Mouse (Mus musculus) Patski (cell line): Measurements from ENCODE around the gene Tpmt. TPM values are rescaled to one million over a fixed set of nuclear protein-coding genes. Genes with fewer than 3 reads are reported as not detected.

ENCODE experiments used
- ATAC-seq: fragments of 100-300 bp; one replicate; pipeline ENCODE4 v1.8.0; 2021
- CTCF ChIA-PET: fragments of 350-600 bp; sonication (Branson Sonifier 250); formaldehyde crosslinking; loops from one replicate; lab custom pipeline; 2022; ENCODE audit warnings: inconsistent platforms; lab: Charles Lee
- POLR2A ChIA-PET: fragments of 350-600 bp; sonication (Branson Sonifier 250); formaldehyde crosslinking; loops from one replicate; lab custom pipeline; 2022; ENCODE audit warnings: antibody characterized with exemption, inconsistent platforms; lab: Charles Lee
- DNase-seq: peaks from one replicate; pipeline ENCODE4 v3.0.0-alpha.2; 2011; ENCODE audit warnings: low read depth, low spot score
- H3K27me3 ChIP-seq: fragments of 371-371 bp; one replicate; pipeline ENCODE4 v1.5.1; 2021
- CTCF ChIP-seq: fragments of 100-300 bp; IDR thresholded peaks from one replicate; pipeline ENCODE4 v1.5.1; 2021
- in situ Hi-C: fragments of 300-500 bp; cut with MboI; formaldehyde crosslinking; loops from 3 replicates; pipeline ENCODE4 v1.11.1; 2018; ENCODE audit warnings: low pct_unique_long_range_greater_than_20kb, mixed read lengths
- polyA plus RNA-seq: library from polyadenylated mRNA; unstranded; gene quantifications from one replicate; pipeline ENCODE4 v1.2.3, GENCODE M21; 2021

The Tpmt gene
- polyA plus RNA-seq, 1 experiment from 2014 or later, result 18.1 TPM

- TF ChIP-seq CTCF, result peak; percentile 95
- ATAC-seq (no peak), DNase-seq (no peak)
- ChIA-PET CTCF (interaction anchor here (0.9 to 1.5 kb wide), 4 partner anchors 10 to 177 kb away, joined by 3 to 4 read pairs (median 3); partner anchors contain the start of gene Kif13a), POLR2A (interaction anchor here (0.6 to 1.0 kb wide), 3 partner anchors 106 to 275 kb away, joined by 3 to 5 read pairs (median 3); no protein-coding TSS in a partner anchor)
- in situ Hi-C loops, result loop anchor here (10.0 kb wide), 3 partner anchors 80 to 700 kb away; no protein-coding TSS in a partner anchor
- H3K27me3 ChIP-seq, result no peaks in the 10 kb centered on the region
Observed at GRCm38 (mm10) chr13:47014334-47015194, 30.0 kb downstream of the Tpmt start, which contains the start of gene Nhlrc1. Gene Nhlrc1 (minus strand): TSS chr13:47014850.

GRCm38 (mm10) chr13:47013740-47014139 is 30.8 kb downstream of the Tpmt start:
- in situ Hi-C loops, result loop anchor here (10.0 kb wide), 3 partner anchors 79 to 699 kb away; no protein-coding TSS in a partner anchor
- DNase-seq (no peak), ATAC-seq (no peak)
- ChIA-PET POLR2A (interaction anchor here (0.8 to 1.0 kb wide), 2 partner anchors 105 to 175 kb away, joined by 3 read pairs; no protein-coding TSS in a partner anchor), CTCF (no interaction called here)
- H3K27me3 ChIP-seq, result no peaks in the 10 kb centered on the region
- TF ChIP-seq CTCF, result no peak

- POLR2A ChIA-PET, result interaction anchor here (0.6 kb wide), 1 partner anchor 62 kb away, joined by 3 read pairs; no protein-coding TSS in a partner anchor
- in situ Hi-C loops, result no loop called here
- CTCF ChIA-PET, result no interaction called here
- ATAC-seq (no peak), DNase-seq (no peak)
- H3K27me3 ChIP-seq, result no peaks in the 10 kb centered on the region
- TF ChIP-seq CTCF, result no peak
Observed at GRCm38 (mm10) chr13:47001590-47001989, 42.9 kb downstream of the Tpmt start.

GRCm38 (mm10) chr13:46999498-46999897 is 45.0 kb downstream of the Tpmt start:
- in situ Hi-C loops, result no loop called here
- DNase-seq (no peak), ATAC-seq (no peak)
- no peaks in the 10 kb centered on the region for H3K27me3 ChIP-seq
- ChIA-PET POLR2A (no interaction called here), CTCF (no interaction called here)
- TF ChIP-seq CTCF, result no peak

GRCm38 (mm10) chr13:46997355-46997754 is 47.2 kb downstream of the Tpmt start:
- ATAC-seq (no peak), DNase-seq (no peak)
- ChIA-PET POLR2A (no interaction called here), CTCF (no interaction called here)
- no peaks in the 10 kb centered on the region for H3K27me3 ChIP-seq
- in situ Hi-C loops, result no loop called here
- no peak for TF ChIP-seq CTCF

GRCm38 (mm10) chr13:46993274-46993551 is 51.3 kb downstream of the Tpmt start:
- H3K27me3 ChIP-seq, result no peaks in the 10 kb centered on the region
- no peak for TF ChIP-seq CTCF
- in situ Hi-C loops, result no loop called here
- ATAC-seq, result no peak
- ChIA-PET POLR2A (no interaction called here), CTCF (no interaction called here)
- DNase-seq, result no peak

GRCm38 (mm10) chr13:46992516-46993273 is 51.8 kb downstream of the Tpmt start:
- in situ Hi-C loops, result no loop called here
- POLR2A ChIA-PET, result no interaction called here
- ATAC-seq (no peak), DNase-seq (no peak)
- no peak for TF ChIP-seq CTCF
- no peaks in the 10 kb centered on the region for H3K27me3 ChIP-seq
- CTCF ChIA-PET, result no interaction called here

GRCm38 (mm10) chr13:46990376-46991011 is 54.0 kb downstream of the Tpmt start:
- ATAC-seq (no peak), DNase-seq (no peak)
- TF ChIP-seq CTCF, result no peak
- in situ Hi-C loops, result no loop called here
- no peaks in the 10 kb centered on the region for H3K27me3 ChIP-seq
- ChIA-PET POLR2A (no interaction called here), CTCF (no interaction called here)

- no peak for DNase-seq
- no peak for TF ChIP-seq CTCF
Observed at GRCm38 (mm10) chr13:46987941-46988340, 56.6 kb downstream of the Tpmt start.

GRCm38 (mm10) chr13:46986208-46986607 is 58.3 kb downstream of the Tpmt start:
- ChIA-PET CTCF (no interaction called here), POLR2A (no interaction called here)
- DNase-seq, result no peak
- in situ Hi-C loops, result no loop called here
- TF ChIP-seq CTCF, result no peak
- no peak for ATAC-seq
- H3K27me3 ChIP-seq, result no peaks in the 10 kb centered on the region

More at GRCm38 (mm10) chr13:46987941-46988340, 56.6 kb downstream of the Tpmt start:
- CTCF ChIA-PET, result interaction anchor here (0.7 kb wide), 1 partner anchor 8 kb away, joined by 3 read pairs; no protein-coding TSS in a partner anchor
- in situ Hi-C loops, result no loop called here
- ATAC-seq, result no peak
- H3K27me3 ChIP-seq, result no peaks in the 10 kb centered on the region
- POLR2A ChIA-PET, result no interaction called here
